Mouse (Mus musculus) cerebellum, adult 8-10 months (tissue): ENCODE results near the gene Vmn1r138.
"Not testable (repeated sequence)": the region's sequence is repeated elsewhere in the genome, so short reads cannot be mapped to it uniquely, and the experiment has no call there.

Experiments used
- DNase-seq: peaks from one replicate; pipeline ENCODE4 v3.0.0; 2022

Gene Vmn1r138

GRCm38 (mm10) chr7:22028797-22029196 lies at the start of gene Vmn1r138:
TSS of gene Vmn1r138 (minus strand) at chr7:22028897.
- not testable (repeated sequence) for DNase-seq

- not testable (repeated sequence) for DNase-seq
These were observed 40.1 kb upstream of the Vmn1r138 start, which contains the start of gene Vmn1r139 for GRCm38 (mm10) chr7:22068757-22069156. TSS of gene Vmn1r139 (plus strand) at chr7:22069057.

GRCm38 (mm10) chr7:22056205-22056604 lies 27.5 kb upstream of the Vmn1r138 start, which contains the start of gene Gm6176:
TSS of gene Gm6176 (minus strand) at chr7:22056305.
- not testable (repeated sequence) for DNase-seq

DNA sequence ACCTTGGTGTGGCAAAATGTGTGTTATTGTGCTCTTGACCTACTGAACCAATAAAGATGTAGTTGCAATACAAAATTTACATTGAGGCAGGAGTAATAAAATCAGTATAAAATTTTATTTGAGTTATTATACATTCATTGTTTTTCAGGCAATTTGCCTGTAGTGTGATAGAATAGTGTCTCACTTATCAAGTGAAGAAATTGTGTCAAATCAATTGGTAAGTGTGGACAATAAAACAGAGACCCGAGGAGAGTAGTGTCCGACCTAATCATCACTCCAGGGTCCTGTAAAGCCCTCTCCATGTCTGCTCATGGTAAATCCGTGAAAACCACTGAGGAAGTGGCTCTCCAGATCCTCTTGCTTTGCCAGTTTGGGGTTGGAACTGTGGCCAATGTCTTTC lies 34.4 kb downstream of the Vmn1r138 start, which contains the start of gene Vmn1r137:
TSS of gene Vmn1r137 (plus strand) at position 301 of the 400 bp plus-strand sequence.
- not testable (repeated sequence) for DNase-seq
